Mouse (Mus musculus) spleen, postnatal 10 days (tissue): ENCODE results near the gene Lrrc20.
A peak's percentile ranks its signal among the peaks of the same experiment; 100 is the strongest.
"Not testable (repeated sequence)": the region's sequence is repeated elsewhere in the genome, so short reads cannot be mapped to it uniquely, and the experiment has no call there.

Experiments used
- DNase-seq, 2 experiments: peaks; one replicate each; pipeline ENCODE4 v3.0.0; 2021 to 2022; ENCODE audit warnings: low spot score in 2 of 2

Gene Lrrc20

DNA sequence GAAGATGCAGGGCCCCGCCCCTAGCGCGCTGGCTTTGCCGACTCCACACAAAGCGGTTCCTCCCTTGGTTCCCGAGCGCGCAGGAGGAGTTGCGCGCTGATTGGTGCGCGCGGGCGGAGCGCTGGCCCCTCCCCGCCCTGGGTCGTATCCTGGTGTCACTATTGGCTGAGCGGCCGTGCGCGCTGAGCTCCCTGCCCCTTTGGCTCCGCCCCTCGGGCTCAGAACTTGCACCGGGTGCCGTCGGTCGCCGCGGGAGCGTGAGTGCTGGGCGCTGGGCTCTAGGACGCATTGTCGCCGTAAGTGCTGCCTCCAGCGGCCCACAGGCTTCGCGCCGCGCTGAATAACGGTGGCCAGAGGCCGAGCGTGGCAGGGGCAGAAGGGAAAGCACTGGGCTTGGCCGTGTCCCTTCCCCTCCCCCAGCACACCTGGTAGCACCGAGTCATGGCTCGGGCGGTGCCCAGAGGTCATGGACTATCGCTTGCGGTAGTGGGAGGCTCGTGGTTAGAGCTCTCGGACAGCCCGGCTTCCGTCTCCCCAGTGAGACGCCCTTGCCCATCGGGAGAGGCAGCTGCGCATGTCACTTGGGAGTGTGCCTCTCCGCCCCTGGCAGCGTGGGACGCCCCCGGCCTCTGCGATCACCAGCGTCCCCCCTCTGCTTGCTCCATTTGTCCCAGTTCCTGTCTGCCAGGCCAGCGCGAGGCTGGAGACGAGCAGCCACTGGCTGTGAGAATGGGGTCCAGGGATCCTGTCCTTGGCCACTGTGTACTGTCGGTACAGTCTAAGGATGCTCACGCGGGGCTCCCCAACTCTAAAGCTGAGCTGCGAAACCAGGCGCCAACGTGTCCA is at the start of gene Lrrc20:
TSS of gene Lrrc20 (plus strand) at position 208 of the 846 bp plus-strand sequence.
- peak; percentile 92 to 96 for DNase-seq

DNA sequence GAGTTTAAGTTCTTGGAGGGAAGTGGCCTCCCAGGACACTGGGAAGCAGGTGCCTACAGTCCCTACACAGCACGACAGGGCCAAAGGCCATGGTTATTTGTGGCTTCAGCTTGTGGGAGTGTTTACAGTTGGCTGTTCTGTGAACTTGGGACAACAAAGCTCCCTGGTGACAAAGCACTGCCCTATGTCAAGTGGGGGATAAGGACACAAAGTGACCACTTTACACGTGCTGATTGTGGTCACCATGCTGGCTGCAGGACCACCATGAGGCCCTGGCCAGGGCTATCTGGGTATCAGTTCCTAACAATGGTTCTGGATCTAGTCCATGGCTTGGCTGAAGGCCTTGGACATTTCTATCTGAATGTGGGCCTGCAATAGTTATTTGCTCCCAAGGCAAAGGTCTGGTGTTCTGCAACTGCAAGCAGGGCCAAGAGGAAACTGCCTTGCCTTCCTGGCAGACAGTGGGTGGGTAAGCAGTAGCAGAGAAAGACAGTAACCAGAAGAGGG is 49.3 kb upstream of the Lrrc20 start:
- DNase-seq = no peak

DNA sequence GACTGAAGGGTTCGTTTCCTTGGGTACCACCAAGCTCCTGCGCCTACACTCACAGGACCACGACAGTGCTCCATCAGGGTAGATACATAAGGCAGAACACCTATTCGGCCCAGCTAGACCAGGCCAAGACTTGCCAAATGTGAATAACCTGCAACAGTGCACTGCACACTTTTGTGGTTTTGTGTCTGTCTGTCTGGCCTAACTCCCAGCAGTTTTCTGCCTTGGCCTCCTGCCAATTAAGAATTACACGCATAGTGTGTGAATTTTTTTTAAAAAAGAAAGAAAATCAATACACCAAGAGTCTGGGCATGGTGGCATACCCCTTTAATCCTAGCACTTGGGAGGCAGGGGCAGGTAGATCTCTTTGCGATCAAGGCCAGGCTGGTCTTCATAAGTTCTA is 47.6 kb upstream of the Lrrc20 start:
- DNase-seq = no peak

DNA sequence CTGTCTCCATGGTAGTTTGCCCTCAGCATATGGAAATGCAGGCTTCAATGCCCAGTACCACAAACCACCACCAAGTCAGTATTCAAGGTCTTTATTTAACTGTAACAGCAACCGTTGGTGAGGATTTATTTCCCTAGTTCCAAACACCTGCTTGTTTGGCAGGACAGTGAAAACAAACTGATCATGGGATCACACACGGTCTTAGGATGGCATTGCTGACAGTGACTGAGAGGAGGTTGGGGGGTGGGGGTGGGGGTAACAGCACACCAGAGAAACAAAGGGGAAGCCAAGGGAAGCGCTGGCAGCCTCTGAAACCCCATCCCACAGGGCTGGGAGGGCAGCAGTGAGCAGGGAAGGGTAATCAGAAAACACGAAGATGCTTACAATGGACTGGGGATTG is 47.2 kb upstream of the Lrrc20 start:
- no peak for DNase-seq

DNA sequence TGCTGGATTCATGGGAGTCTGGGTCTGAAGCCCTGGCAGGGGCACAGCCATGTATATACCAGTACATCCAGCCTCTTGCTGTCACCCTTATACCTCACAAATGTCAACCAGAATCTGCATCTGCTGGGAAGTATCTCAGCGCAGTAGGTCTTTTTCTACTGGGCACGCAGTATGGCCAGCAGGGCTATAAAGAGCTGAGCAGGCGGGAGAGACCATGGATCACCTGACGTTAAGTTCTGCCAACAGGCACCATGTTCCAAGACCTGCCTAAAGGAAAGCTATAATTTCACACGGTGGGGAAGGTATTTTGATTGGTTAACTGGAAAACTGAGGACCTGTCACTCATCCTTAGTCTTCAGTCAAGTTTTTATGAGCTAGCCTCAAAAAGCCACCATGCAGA is 46.6 kb upstream of the Lrrc20 start:
- no peak for DNase-seq

DNA sequence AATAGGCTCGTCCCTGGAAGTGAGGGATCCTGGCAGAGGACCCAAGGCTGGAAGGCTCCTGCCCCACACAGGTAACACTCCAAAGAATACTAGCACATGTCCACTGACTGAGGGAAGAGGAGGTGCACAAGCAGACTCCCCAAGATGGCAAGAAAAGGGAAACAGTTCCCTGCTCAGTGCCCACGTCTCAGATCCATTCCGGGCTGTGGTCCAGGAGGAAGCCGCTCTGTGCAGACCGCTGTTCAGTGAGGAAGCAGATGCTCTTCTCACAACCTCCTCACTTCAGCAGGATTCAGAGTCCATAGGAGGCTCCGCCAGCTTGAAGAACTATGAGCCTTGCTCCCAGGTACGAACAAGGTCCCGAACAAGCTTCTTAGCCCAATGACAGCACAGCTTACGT is 44.2 kb upstream of the Lrrc20 start:
- DNase-seq = no peak

DNA sequence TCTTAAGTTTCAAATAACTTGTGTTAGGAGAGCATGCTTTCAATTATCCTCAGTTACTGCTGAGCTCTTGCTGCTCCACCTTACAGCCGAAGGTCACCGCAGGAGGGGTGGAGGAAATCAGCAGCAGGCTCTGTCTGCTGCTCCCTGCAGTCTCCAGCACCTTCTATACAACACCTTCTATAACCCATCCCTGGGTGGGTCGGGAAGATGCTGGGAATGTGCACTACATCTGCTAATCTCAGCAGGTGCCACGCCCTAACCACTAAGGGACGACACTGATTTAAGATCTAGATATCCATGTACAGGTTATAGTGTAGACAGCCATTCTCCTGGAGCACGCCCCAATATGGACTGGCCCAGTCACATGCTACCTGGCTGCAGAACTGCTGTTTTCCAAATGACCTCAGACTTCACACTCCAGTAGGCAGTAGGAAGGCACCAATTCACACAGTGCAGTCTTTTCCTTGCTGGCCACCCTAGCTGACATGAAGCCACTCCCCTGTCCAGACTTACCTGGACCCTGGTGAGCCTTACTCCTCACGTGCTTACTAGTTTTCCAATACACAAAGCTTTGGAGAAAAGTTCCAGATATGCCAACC is 35.3 kb upstream of the Lrrc20 start:
- DNase-seq = no peak

DNA sequence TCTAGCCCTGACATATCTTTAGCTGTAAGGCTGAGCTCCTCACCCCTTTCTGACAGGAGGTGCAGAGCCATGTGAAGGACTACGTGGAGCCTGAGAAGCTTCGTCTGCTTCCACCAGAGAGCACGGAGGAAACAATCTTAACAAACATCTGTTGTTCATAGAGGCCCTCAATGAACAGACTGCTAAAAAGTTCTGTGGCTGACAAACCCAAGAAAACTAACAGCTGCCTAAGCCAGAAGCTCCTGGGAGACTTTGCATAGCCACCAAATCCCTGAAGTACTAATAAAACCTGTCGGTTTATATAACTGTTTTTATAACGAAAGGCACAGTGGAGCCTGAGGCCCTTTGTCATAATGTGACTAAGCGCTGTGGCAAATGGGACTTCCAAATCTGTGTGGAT is 32.1 kb upstream of the Lrrc20 start:
- no peak for DNase-seq

DNA sequence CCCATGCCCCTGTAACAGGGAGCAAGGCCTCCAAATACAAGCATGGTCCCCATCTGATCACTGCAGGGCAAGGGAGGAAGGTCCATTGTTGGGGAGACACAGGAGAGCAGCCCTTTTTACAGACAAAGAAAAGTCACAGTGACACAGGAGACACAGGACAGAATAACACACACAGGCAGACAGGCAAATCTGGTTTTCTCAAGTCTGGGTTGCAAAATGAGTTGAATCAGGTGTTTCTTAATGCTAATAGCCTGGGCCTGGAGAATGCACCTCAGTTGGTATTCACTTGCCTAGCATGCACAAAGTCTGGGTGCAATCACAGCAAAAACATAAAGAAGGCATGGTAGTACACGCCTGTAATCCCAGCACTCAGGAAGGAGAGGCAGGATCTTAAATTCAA is 31.7 kb upstream of the Lrrc20 start:
- no peak for DNase-seq

DNA sequence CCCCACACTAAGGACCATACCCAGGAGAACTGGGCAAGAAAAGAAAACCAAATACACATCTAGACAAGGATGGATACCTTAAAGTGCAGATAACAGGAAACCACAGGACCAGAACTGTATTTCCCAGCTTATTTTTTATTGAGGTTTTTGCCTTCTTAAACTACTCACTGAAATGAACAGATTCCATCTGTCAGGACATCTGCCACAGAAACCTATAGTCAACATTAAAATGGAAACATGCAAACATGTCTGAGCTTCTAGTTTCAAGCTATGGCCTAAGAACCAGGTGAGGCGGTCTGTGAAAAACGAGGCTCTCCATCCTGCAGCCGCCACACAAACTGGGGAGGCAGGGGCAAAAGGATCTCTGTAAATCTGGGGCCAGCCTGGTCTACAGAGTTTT is 30.6 kb upstream of the Lrrc20 start:
- no peak for DNase-seq

DNA sequence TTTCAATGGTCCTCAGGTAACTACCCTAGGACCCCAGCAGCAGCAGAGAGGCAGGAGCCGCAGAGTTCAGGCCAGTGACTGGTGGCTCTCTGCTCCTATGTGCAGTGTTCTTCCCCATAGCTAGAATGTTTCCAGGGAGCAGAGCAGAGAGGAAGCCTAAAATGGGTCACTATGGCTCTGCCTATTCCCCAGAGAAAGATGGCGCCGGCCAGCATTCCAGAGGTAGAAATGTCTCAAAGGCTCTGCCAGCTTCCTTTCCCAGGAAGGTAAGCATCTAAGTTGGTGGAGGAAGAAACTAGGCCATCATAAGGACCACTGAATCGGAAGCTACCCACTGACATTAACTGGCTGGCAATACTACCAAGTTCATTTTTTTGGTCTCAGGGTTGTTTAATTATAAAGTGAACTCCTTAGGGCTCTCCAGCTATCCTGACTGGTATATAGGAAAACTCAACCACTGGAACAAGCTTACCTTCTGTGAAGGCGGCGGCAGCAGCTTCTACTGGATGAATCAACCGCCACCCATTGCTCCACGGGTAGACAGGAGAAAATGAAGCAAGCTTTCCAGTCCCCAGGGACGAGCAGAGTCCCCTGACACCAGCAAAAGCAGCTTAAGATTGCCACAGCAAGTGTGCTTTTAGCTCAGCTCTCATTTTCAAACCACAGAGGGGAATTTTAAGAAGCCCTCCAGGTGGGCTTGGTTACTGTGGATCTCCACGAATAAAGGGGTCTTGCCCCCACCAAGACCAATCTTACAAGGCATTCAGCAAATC is 27.8 kb upstream of the Lrrc20 start:
- DNase-seq = no peak

DNA sequence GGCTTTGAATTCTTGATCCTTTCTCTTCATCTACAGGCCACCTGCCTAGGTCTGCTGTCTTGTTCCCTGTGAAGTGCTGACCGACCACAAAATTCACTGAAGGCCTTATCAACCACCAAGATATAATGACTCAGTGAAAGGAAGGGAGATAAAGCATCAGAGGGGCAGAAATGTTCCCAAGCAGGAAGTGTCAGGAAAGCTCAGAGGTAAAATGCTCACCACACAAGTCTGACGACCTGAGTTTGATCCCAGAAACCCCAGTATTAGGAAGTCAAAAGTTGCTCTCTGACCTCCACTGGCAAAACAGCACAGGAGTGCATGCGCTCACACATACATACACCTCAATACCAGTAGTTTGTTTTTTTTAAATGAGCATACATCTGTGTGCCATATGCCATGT is 26.8 kb upstream of the Lrrc20 start:
- DNase-seq = no peak

DNA sequence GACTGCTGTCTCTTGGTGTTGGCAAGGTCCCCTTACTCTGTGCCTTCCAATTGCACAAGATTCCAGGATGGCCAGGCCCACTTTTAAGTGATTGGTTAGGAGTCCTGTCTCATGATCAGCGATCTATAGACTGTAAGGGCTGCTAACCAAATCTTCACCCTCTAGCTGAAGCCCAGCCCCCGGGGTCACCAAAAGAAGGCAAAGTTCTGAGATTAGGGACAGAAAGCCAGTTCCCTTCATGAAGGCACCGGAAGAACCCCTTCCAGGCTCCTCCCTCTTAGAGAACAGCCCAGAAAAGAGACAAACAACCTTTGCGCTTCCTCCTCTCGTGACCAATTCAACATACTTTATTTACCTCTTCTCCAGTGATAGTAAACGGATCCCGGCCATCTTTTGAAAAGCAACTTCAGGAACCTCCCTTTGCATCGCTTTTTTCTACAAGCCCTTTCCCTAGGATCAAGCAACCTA is 24.1 kb upstream of the Lrrc20 start:
- peak; percentile 40 to 62 for DNase-seq

DNA sequence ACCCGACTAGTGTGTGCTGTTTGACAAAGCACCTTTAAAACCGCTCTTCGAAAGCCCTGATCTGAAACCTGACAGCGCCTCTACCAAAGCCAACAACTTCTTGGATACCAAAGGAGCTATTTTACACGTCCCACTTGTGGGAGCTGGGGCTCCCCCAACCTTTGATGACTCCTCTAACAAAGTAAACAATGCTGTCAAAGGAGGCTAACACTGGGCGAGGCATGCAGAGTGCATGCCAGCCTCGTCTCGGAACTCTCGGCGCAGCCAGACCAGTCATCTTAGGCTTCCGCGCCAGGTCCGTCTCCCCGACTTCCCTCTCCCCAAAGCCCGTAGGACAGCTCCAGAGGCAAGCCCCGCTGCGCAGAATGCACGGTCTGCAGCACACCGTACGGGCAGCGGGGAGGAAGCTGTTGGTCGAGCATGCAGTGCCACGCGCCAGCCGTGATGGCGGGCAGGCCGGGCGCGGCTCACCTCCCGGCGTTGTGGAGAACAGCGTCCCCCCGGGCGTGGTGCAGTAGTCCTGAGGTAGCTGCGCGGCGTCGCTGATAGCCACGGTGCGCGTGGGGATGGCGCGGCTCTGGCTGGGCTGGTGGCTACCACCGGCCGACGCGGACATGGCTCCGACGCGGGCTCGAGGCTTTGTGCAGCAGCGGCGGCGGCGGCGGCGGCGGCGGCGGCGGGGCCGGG is 23.5 kb upstream of the Lrrc20 start:
- DNase-seq = peak; percentile 65 to 73

DNA sequence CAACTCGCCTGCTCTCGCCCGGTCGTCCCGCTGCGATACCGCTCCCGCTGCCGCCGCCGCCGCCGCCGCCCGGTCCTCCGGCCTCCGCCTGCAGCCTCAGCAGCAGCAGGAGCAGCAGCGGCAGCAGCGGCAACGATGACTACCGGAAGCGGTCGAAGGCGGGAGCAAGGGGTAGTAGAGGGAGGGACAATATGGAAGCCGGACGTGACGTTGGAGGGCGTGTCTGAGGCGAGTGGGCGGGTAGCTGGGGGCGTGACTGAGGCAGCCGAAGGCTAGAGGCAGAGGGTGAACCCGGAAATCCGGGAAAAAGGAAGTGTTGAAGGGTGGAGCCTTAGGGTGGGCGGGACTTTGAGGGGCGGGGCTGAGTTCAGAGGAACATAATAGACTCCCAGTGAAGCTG is 23.0 kb upstream of the Lrrc20 start, which contains the start of gene Eif4ebp2:
TSS of gene Eif4ebp2 (minus strand) at position 17 of the 400 bp plus-strand sequence.
- DNase-seq = peak; percentile 99

DNA sequence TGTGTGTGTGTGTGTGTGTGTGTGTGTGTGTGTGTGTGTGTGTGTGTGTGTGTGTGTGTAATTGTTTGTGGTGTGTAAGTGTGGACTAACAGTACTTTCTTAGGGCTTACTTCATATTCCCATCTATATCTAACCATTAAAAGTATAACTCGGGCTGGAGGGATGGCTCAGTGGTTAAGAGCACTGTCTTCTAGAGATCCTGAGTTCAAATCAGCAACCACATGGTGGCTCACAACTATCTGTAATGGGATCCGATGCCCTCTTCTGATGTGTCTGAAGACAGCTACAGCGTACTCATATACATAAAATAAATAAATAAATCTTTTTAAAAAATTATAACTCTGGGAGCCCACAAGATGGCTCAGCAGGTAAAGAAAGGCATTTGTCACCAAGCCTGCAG is 22.4 kb upstream of the Lrrc20 start:
- DNase-seq = not testable (repeated sequence)

DNA sequence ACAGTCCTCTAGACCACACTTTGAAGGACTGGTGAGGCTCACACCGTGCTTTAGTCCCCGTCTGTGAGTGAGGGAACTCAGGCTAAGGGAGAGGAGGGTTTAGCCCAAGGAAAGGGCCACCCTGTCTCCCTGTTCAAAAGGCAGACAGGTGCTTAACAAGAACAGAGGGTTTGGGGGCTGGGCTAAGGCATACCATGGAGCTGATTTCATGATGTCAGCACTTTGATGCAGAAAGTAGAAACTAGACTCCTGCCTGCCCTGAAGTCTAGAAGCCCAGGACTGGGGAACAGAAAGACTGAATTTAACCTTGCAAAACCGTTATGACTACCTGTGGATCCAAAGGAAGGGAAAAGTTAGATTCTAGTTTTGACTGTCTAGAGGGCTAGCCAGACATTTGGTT is 18.4 kb upstream of the Lrrc20 start:
- DNase-seq = no peak

DNA sequence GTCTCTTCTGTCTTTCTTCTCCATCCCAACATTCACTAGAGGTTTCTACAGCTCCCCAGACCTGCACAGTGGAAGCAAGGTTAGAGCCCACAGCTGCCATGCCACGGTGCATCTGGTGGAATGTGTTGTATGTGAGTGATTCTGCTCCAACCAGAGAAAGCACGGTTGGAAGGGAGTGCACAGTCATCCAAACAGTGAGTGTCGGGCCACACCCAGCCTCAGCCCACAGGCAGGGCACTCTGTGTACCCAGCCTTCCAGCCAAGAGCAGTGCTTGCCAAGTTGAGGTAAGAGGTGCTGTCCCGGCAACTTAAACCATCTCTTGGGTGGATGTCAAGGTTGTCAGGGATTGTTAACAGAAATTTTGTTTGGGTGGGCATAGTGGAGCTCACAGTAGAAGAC is 10.6 kb upstream of the Lrrc20 start:
- no peak for DNase-seq

DNA sequence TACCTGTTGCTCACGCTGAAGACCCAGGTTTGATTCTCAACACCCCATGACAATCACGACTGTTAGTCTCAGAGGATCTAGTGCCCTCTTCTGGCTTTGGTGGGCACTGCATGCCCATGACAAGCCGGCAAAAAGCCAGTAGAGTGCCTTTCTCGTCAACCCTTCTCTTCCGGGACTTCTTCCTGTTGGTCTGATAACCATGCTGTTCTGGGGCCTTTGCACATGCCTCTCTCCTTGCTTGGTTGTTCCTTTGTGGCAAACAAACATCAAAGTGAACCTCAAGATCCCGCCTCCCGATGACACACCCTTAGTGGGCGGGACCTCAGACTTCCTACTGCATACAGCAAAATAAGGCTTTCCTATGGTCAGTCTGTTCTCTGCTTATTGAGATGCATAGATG is 9.4 kb upstream of the Lrrc20 start:
- peak; percentile 50 to 71 for DNase-seq

DNA sequence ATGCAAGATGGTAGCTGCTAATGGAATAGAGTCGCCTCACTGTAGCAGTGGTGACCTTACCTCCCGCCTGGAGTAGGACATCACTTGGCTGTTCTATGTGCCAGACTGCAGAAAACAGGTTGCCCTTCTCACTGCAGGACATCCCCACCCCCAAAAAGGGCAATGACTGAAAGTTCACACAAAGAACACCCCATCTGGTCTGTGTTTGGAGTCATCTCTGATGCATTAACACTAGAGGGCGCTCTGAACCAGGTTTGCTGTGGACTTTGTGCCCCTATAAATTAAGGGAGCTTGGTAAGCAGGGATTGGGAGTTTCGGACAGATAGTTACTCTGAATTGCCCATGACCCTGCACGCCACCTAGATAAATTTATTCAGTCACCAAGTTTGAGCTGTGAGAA is 8.7 kb upstream of the Lrrc20 start:
- no peak for DNase-seq

DNA sequence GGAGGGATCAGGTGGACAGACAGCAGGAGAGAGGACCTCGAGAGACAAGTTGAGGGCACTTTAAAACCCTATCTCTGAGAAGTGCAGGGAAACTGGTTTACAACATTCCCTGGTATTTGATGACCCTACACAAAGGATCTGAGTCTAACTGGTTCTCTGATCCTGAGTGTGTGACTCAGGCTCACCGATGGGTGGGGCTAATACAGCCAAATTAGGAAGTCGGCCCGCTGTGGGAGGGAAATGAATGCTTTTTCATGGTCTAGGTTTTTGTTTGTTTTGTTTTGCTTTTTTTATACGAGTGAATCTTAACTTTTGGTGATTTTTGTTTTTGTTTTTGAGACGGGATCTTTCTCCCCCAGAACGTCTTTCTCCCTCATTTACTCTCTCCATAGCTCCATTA is 6.7 kb upstream of the Lrrc20 start:
- no peak for DNase-seq

DNA sequence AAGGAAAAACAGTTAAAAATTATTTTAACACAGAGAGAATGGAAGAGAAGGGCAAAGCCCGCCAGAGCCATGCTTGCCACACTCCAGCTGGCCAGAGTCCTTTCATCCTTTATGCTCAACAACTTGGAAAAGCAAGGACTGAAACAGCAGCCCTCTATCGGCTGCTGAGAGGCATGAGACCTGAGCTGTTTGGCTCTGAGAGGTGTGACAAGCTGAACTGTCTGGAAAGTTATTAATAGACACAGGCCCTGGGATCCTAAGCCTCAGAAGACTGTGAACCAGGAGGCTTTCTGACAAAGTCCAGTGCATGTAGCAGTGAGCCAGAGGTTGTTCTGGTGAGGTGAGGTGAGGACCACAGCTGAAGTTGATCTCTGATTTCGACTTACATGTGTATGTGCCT is 2.0 kb upstream of the Lrrc20 start:
- DNase-seq = no peak
